8 mouse cellular contexts compared by ENCODE assay signal in the genomic region with DNA sequence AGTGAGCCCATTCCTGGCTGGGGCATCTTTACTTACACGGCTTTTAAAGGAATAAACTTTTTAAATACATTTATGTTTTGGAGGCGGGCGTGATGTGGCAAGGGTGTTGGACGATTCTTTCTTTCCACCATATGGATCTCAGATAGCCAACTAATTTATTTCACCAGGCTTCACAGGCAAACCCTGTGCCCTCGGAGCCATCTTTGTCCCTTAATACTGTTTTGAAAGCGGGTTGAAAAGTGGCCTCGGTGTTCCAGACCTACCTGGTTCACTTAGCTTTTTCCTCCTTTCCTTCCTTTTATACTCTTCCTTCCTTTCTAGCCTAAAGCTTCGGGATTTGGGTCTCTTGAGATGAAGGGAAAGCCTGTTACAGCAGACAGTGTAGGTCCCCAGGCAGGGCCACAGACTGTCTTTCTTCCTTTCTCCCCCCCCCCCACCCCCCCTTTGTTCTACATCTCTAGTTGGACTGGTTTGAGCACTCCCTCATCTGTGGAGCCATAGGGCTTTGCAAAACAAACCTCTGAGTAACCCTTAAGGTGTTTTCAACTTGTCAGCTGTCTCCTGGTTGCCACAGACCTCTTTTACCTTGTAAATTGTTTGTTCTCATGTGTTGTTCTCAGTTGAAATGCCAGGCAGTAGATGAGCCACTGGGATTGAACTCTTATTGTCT. TPM values are rescaled to one million over a fixed set of nuclear protein-coding genes. Genes with fewer than 3 reads are reported as not detected.
DNase-seq lines count a peak whose midpoint lies in the region; ATAC-seq and TF ChIP-seq lines count a peak whose summit lies in the region.

No protein-coding gene starts in this region.

- peaks cover 8% of the 10 kb centered on the region for H3K4me1 ChIP-seq in liver, adult 2 months (ENCODE audit: control insufficient read depth, insufficient read depth, low read length)
- H3K4me1 ChIP-seq in forebrain, embryonic 16.5 days (replicated peaks; ENCODE audit: control insufficient read depth, insufficient read depth, low read length) = peaks cover 17% of the 10 kb centered on the region
- peaks cover 6% of the 10 kb centered on the region for H3K4me1 ChIP-seq in lung, embryonic 16.5 days (replicated peaks; ENCODE audit: control insufficient read depth, insufficient read depth, low read length)

- H3K4me3 ChIP-seq in liver, adult 2 months (ENCODE audit: insufficient read depth, low read depth, low read length) = peak overlapping the region; percentile 76
- peak overlapping the region; percentile 99 for H3K4me3 ChIP-seq in forebrain, embryonic 16.5 days (replicated peaks; ENCODE audit: low read length)
- H3K4me3 ChIP-seq in lung, embryonic 16.5 days (ENCODE audit: low read length) = peak overlapping the region; percentile 99

- ATAC-seq in forebrain, embryonic 16.5 days = no peak
- ATAC-seq in lung, embryonic 16.5 days (ENCODE audit: low read depth) = no peak

- H3K79me2 ChIP-seq in liver, adult 2 months (ENCODE audit: control insufficient read depth, insufficient read depth, low read length) = peaks cover 14% of the 10 kb centered on the region; the same call in 1 of the 2 replicates

- no peak for TF ChIP-seq CTCF in liver, adult 2 months (IDR thresholded peaks at IDR 0.05; ENCODE audit: low read depth, low read length)

- peak overlapping the region; percentile 89 for H3K4me2 ChIP-seq in forebrain, embryonic 16.5 days (ENCODE audit: low read length)
- peak overlapping the region; percentile 58 for H3K4me2 ChIP-seq in lung, embryonic 16.5 days (ENCODE audit: low read depth, low read length)

- no peaks in the 10 kb centered on the region for H3K27me3 ChIP-seq in liver, adult 2 months (ENCODE audit: control insufficient read depth, insufficient read depth, low read length)
- no peaks in the 10 kb centered on the region for H3K27me3 ChIP-seq in forebrain, embryonic 16.5 days (replicated peaks; ENCODE audit: control insufficient read depth, insufficient read depth, low read length)
- no peaks in the 10 kb centered on the region for H3K27me3 ChIP-seq in lung, embryonic 16.5 days (ENCODE audit: control insufficient read depth, insufficient read depth, low read depth, low read length)

- peak; percentile 30 for DNase-seq in liver, adult 2 months (ENCODE audit: extremely low read depth, low read depth, low spot score)
- no peak for DNase-seq in liver
- DNase-seq in T-cell, adult 2 months (ENCODE audit: low spot score) = peak; percentile 20
- DNase-seq in layer of hippocampus, postnatal 14 days (ENCODE audit: low spot score in 2 of 2) = no peak
- DNase-seq in frontal cortex, postnatal 14 days (ENCODE audit: low spot score in 2 of 2) = no peak
- DNase-seq in right cerebral cortex, postnatal 25 days = no peak

- under 1% methylated on average over 8 of the region's 8 CpGs for WGBS in liver, adult 2 months
- WGBS in forebrain, embryonic 16.5 days = 3% methylated on average over 8 of the region's 8 CpGs
- WGBS in lung, embryonic 16.5 days = 2% methylated on average over 8 of the region's 8 CpGs

- peak overlapping the region; percentile 91 for H3K9ac ChIP-seq in liver, adult 2 months (ENCODE audit: low read depth, low read length)
- H3K9ac ChIP-seq in forebrain, embryonic 16.5 days (replicated peaks; ENCODE audit: low read depth, low read length) = peak overlapping the region; percentile 87
- H3K9ac ChIP-seq in lung, embryonic 16.5 days (ENCODE audit: low read length) = peak overlapping the region; percentile 85

- no peaks in the 10 kb centered on the region for H3K9me3 ChIP-seq in forebrain, embryonic 16.5 days (ENCODE audit: control insufficient read depth, low read length)
- no peaks in the 10 kb centered on the region for H3K9me3 ChIP-seq in lung, embryonic 16.5 days (ENCODE audit: control insufficient read depth, low read length)

- H3K36me3 ChIP-seq in liver, adult 2 months (ENCODE audit: control insufficient read depth, insufficient read depth, low read length) = no peaks in the 10 kb centered on the region; the same call in 1 of the 2 replicates
- H3K36me3 ChIP-seq in forebrain, embryonic 16.5 days (ENCODE audit: control insufficient read depth, insufficient read depth) = no peaks in the 10 kb centered on the region
- H3K36me3 ChIP-seq in lung, embryonic 16.5 days (ENCODE audit: control insufficient read depth, insufficient read depth, low read length) = no peaks in the 10 kb centered on the region

- TF ChIP-seq POLR2A in liver, adult 2 months (IDR thresholded peaks at IDR 0.05; ENCODE audit: extremely low read depth, insufficient read depth, low read length) = no peak

- peak overlapping the region; percentile 94 for H3K27ac ChIP-seq in liver, adult 2 months (replicated peaks; ENCODE audit: insufficient read depth, low read depth, low read length)
- H3K27ac ChIP-seq in forebrain, embryonic 16.5 days (ENCODE audit: low read length) = peak overlapping the region; percentile 83
- H3K27ac ChIP-seq in lung, embryonic 16.5 days (ENCODE audit: low read length) = peak overlapping the region; percentile 79

RNA-seq across cellular contexts. Expression of a gene that starts 0.7 kb away (rescaled TPM):
- total RNA-seq in liver, adult 2 months (2014; rRNA removed) = 19.5 and 22.8 TPM in 2 replicates
- 5.0 and 6.6 TPM in 2 replicates for polyA plus RNA-seq in liver, adult 2 months (2012; rRNA removed)
- 20.9 and 22.5 TPM in 2 replicates for polyA plus RNA-seq in forebrain, embryonic 16.5 days (2015; fragmentation: Nextera tagmentation; extraction: Ambion mirVana)
- polyA plus RNA-seq in lung, embryonic 16.5 days (2015; fragmentation: Nextera tagmentation; extraction: Ambion mirVana) = 16.4 and 19.7 TPM in 2 replicates
- total RNA-seq in layer of hippocampus, postnatal 14 days (2021) = 1 to 10 TPM; 7.5 to 8.5 TPM

RNA-seq across cellular contexts. Expression of a gene that starts 1.0 kb away (rescaled TPM):
- total RNA-seq in liver, adult 2 months (2014; rRNA removed) = 10.3 and 14.8 TPM in 2 replicates
- polyA plus RNA-seq in liver, adult 2 months (2012; rRNA removed) = 27.5 and 33.6 TPM in 2 replicates
- polyA plus RNA-seq in forebrain, embryonic 16.5 days (2015; fragmentation: Nextera tagmentation; extraction: Ambion mirVana) = 43.6 and 45.0 TPM in 2 replicates
- 25.3 and 25.9 TPM in 2 replicates for polyA plus RNA-seq in lung, embryonic 16.5 days (2015; fragmentation: Nextera tagmentation; extraction: Ambion mirVana)
- total RNA-seq in layer of hippocampus, postnatal 14 days (2021) = 10 to 100 TPM; 57.2 to 59.5 TPM

RNA-seq across cellular contexts. Expression of a gene that starts 18.5 kb away (rescaled TPM):
- total RNA-seq in liver, adult 2 months (2014; rRNA removed) = 11.3 and 12.4 TPM in 2 replicates
- 10.4 and 11.0 TPM in 2 replicates for polyA plus RNA-seq in liver, adult 2 months (2012; rRNA removed)
- 23.5 and 25.5 TPM in 2 replicates for polyA plus RNA-seq in forebrain, embryonic 16.5 days (2015; fragmentation: Nextera tagmentation; extraction: Ambion mirVana)
- polyA plus RNA-seq in lung, embryonic 16.5 days (2015; fragmentation: Nextera tagmentation; extraction: Ambion mirVana) = 15.9 and 16.1 TPM in 2 replicates
- 10 to 100 TPM; 45.5 to 49.1 TPM for total RNA-seq in layer of hippocampus, postnatal 14 days (2021)

Comparison
In these comparisons a context has a peak if more than half of its experiments do, and no peak if none do; other contexts are left out.
1. DNase-seq: peak in liver, adult 2 months (single experiment) and T-cell, adult 2 months (single experiment); none in liver (single experiment), layer of hippocampus, postnatal 14 days (0 of 2), frontal cortex, postnatal 14 days (0 of 2) and right cerebral cortex, postnatal 25 days (single experiment).
2. Peak in every context shown above with its lines, with median percentiles within 50 percentile points of each other: H3K27ac ChIP-seq, H3K4me3 ChIP-seq and H3K9ac ChIP-seq.